Mouse (Mus musculus): ENCODE data around the gene Sept5.

The Sept5 gene

GRCm38 (mm10) chr16:18629390-18630231 lies at the start of gene Sept5:
Sept5 (minus strand) TSS chr16:18629954.
- ATAC-seq (ENCODE audit: low TSS enrichment): no peak

- ATAC-seq (ENCODE audit: low TSS enrichment): no peak
These were observed 49.4 kb upstream of the Sept5 start for GRCm38 (mm10) chr16:18679112-18679511.

DNA sequence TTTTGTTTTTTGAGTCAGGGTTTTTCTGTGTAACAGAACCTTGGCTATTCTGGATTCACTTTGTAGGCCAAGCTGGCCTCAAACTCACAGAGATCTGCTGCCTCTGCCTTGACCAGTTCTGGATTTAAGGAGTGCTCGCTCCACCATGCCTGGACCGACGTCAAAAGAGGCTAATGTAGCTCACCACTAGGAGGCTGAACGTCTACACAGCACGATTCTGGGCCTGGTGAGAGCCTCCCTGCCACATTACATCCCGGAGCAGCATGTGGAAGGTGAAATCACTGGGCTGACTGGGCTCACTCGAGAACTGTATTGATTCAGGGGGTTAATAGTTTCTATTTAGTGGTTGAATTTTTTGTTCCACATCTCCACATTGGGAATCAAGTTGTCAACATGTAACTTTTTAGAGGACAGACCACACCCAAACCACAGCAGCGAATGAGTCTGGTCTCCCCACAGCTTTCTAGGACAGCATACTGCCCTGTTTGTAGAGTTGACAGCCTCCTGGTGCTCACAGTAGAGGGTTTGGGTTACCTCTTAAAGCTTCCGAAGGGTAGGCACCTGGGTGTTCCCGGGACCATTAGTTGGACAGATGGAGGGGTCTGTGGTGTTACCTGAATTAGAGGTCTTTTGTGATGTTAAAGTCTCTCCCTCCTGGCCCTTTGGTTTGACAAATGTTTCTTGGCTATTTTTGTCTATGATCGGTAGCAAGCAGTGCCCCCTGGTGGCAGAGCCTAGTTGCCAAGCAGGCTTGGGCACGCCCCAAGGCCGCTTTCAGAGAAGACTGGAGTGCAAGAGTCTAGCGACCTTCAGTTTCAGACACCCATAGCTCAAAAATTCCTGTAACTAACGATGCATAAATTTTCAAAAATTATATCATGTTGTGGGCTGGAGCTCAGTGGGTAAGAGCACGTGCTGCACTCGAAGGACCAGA lies 48.3 kb upstream of the Sept5 start:
- peak; percentile 57; the same call in 1 of the 2 replicates for ATAC-seq (ENCODE audit: low TSS enrichment)

GRCm38 (mm10) chr16:18673005-18673404 lies 43.3 kb upstream of the Sept5 start:
- ATAC-seq (ENCODE audit: low TSS enrichment): no peak

DNA sequence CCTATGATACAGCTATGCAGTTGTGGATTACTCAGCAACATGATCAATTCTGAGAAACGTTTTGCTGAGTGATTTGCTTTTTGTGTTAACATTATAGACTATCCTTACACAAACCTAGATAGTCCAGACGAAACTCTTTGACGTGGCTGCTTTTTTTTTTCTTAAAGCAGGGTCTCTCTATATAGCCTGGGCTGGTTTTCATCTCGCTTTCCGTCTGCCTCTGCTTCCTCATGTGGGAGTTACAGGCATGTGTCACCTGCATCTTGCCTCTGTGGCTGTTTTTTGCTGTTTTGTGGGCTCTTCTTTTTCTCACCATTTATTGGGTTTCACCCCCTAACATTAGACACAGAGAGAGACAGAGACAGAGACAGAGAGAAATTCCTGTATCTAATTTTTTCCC lies 42.3 kb upstream of the Sept5 start:
- no peak for ATAC-seq (ENCODE audit: low TSS enrichment)

- ATAC-seq (ENCODE audit: low TSS enrichment): no peak
These were observed 40.2 kb upstream of the Sept5 start for GRCm38 (mm10) chr16:18669914-18670313.

DNA sequence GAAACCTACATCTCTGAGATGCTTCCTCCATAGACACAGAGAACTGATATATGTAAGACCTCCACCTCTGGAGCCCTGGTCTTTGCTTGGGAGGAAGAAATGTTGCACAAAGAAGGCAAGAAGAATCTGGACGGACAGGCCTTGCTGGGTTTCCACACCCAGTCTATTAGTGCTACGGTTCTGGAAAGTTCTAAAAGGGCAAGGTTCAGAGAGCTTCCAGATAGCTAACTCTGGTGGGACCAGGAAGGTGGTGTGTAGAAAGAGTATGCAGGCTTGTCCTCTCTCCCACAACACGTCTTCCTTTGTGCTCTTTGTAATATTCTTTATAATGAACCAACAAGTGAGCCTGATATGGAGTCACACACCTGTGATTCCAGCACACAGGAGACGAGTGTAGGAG lies 28.8 kb upstream of the Sept5 start:
- ATAC-seq (ENCODE audit: low TSS enrichment): no peak

- ATAC-seq (ENCODE audit: low TSS enrichment): no peak
These were observed 25.8 kb upstream of the Sept5 start for GRCm38 (mm10) chr16:18655372-18656098.

- ATAC-seq (ENCODE audit: low TSS enrichment): no peak
These were observed 23.8 kb upstream of the Sept5 start for GRCm38 (mm10) chr16:18653290-18654160.

GRCm38 (mm10) chr16:18649126-18649525 lies 19.4 kb upstream of the Sept5 start:
- no peak for ATAC-seq (ENCODE audit: low TSS enrichment)

DNA sequence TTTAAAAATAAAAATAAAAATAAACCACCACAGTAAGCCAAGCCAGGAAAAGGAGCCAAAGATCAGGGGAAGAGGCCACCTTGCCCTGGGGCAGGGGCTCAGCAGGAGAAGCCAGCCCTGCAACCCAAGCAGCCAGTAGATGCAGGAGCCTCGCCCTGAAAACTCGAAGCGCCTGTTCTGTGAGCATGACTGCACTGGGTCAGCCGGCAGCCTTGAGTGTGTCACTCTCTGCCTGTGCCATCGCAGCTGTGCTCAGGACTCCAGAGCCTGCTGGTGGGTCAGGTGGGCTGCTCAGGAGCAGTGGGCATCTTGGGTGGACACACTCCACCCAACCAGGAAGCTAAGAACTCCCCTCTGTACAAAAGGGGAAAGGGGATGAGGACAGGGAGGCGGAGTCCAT lies 15.6 kb upstream of the Sept5 start:
- no peak for ATAC-seq (ENCODE audit: low TSS enrichment)

DNA sequence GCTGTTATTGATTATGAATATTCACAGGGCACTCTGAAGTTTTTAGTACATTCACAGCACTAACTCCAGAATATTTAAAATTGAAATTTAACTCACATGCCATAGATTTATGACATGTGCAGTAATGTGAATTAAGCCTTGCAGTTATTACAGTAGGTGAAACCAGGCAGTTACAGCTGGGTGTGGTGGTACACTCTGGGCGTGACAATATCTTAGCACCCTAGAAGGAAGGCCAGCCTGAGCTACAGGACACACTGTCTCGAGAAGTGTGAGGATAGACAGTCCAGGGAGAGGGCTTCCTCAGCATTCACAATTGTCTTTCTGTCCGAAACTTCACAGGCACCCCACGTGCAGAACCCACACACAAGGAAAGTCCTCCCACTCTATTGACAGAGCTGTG lies 14.7 kb upstream of the Sept5 start:
- ATAC-seq (ENCODE audit: low TSS enrichment): no peak

DNA sequence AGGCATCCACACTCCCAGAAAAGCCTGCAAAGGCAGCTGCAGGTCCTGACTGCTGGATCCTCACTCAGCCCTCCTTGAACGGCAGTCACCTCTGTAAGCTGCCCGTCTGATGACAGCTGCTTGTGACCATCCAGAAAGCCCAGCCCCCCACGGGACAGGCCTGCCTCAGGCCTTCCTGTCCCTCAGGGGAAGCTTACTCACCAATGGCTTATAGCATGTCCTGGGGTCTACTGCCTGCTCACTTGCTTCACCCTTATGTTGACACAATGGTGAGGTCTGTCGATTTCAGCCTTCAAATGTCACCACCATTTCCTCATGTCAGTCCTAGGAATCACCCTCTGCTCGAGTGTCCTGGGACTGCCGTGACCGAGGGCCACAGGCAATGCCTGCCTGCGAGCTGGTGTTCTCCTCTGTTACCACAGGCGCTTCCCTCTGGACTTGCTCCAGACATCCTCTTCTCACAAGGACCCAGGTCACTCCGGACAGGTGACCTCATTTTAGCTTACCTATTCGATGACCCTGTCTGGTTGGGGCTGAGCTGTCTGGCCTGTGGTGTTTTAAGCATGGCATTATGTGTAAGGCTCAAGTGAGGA lies 13.7 kb upstream of the Sept5 start:
- ATAC-seq (ENCODE audit: low TSS enrichment): no peak

- no peak for ATAC-seq (ENCODE audit: low TSS enrichment)
These were observed 13.1 kb upstream of the Sept5 start for GRCm38 (mm10) chr16:18642897-18643296.

DNA sequence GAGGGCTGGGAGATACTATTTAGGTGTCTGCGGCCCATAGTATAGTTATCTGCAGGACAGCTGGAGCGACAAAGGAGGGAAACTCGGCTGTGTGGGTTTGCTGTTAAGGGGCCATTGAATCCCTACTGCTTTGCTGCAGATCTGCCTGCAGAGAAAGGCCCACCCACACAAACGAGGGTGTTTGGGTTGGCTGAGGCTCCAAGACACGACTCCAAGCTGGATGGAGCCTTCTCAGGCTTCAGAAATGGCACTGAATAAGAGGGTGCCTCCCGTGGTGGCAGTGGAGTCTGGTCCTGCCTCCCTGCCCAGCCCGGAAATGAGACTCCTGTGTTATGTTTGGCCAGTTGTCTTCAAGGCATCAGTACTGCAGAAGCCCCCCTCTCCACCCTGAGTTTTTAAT lies 12.5 kb upstream of the Sept5 start:
- peak; percentile 98 for ATAC-seq (ENCODE audit: low TSS enrichment)

DNA sequence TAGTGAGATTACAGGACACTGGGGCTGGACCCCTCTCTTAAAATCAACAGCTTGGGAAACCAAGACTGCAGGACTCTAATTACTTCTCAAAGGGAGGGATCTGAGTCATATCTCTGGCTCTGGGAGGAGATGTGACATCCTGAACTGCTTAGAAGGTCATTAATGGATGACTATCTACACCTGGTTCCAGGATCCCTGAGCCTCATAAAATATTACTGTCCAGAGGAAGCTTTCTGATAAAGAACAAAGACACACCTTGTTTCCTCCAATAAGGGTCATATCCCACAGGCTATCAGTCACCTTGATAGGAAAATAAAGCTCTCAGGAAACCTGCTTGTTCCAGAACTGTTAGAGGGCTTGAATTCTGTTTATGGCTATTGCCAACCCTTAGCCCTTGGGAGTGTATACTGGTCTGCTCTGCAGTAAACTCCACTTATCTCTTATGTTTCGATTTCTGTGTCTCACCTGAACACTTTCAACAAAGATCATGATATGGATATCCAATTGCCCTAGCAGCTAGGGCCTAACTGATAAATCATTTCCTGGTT lies 9.7 kb upstream of the Sept5 start:
- ATAC-seq (ENCODE audit: low TSS enrichment): no peak

- ATAC-seq (ENCODE audit: low TSS enrichment): no peak
These were observed 8.6 kb upstream of the Sept5 start for GRCm38 (mm10) chr16:18638396-18638795.

GRCm38 (mm10) chr16:18636804-18637203 lies 7.0 kb upstream of the Sept5 start:
- ATAC-seq (ENCODE audit: low TSS enrichment): no peak

DNA sequence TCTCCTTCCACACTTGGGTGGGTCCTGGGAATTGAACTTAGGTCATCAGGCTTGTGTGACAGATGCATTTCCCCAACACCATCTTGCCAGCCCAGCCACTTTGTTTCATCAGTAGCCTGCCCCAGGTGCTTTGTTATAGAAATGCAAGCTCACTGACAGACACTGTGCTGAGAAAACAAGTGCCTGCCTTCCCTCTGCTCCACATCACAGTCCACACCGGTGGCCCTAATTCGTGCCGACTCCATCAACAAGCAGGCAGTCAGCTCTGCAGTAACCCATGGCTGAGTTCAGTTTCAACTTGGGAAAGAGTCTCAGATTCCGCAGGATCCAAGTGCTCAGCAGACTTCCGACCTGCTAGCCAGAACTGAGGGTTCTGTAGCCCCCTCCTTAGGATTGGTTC lies 6.6 kb upstream of the Sept5 start:
- ATAC-seq (ENCODE audit: low TSS enrichment): no peak

DNA sequence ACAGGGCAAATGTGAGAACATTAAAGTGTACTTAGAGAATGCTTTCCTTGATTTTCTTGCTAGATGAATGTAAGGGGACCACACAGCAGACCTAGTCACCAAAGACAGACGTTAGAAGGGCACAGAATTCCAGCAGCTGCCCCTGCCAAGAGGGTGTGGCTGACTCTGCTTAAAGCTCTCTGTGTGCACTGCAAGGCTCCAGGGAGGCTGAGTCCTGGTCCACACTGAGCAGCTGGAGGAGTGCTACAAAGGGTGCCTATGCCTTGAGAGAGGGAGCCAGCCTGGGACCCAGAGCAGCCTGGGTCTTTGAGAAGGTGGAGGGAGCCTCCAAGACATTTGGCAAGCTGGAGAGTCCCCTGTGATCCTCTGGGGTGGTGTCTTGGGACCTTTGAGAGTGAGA lies 3.6 kb upstream of the Sept5 start:
- no peak for ATAC-seq (ENCODE audit: low TSS enrichment)
